Mouse (Mus musculus): Measurements from ENCODE around the gene Bace1. TPM values are rescaled to one million over a fixed set of nuclear protein-coding genes. Genes with fewer than 3 reads are reported as not detected.
"Not testable (repeated sequence)": the region's sequence is repeated elsewhere in the genome, so short reads cannot be mapped to it uniquely, and the experiment has no call there.

Gene Bace1
- polyA plus RNA-seq, 1 experiment from 2014 or later, result 22.4 TPM

GRCm38 (mm10) chr9:45840331-45840730, 2.0 kb downstream of the Bace1 start:
- H3K9me3 ChIP-seq, result no peaks in the 10 kb centered on the region
- H3K4me1 ChIP-seq, result peaks cover 27% of the 10 kb centered on the region
- WGBS, result 75% methylated on average over 5 of the region's 5 CpGs
- no peaks in the 10 kb centered on the region for H3K27me3 ChIP-seq (replicated peaks; ENCODE audit: low read depth, poor library complexity, severe bottlenecking)
- no peaks in the 10 kb centered on the region for H3K36me3 ChIP-seq (replicated peaks)
- no peak for DNase-seq (ENCODE audit: low spot score)
- no peak overlapping the region for H3K27ac ChIP-seq (replicated peaks)
- peak overlapping the region; percentile 79 for H3K4me3 ChIP-seq

GRCm38 (mm10) chr9:45841458-45841857, 3.1 kb downstream of the Bace1 start:
- H3K36me3 ChIP-seq (replicated peaks), result no peaks in the 10 kb centered on the region
- no peak overlapping the region for H3K4me3 ChIP-seq
- H3K4me1 ChIP-seq, result peaks cover 27% of the 10 kb centered on the region
- WGBS, result 89% methylated on average over 6 of the region's 6 CpGs
- H3K27me3 ChIP-seq (replicated peaks; ENCODE audit: low read depth, poor library complexity, severe bottlenecking), result no peaks in the 10 kb centered on the region
- H3K9me3 ChIP-seq, result no peaks in the 10 kb centered on the region
- no peak overlapping the region for H3K27ac ChIP-seq (replicated peaks)
- no peak for DNase-seq (ENCODE audit: low spot score)

GRCm38 (mm10) chr9:45843007-45843406, 4.6 kb downstream of the Bace1 start:
- no peak overlapping the region for H3K4me3 ChIP-seq
- no peak for DNase-seq (ENCODE audit: low spot score)

GRCm38 (mm10) chr9:45843780-45844179, 5.4 kb downstream of the Bace1 start:
- Histone ChIP-seq H3K9me3 (no peaks in the 10 kb centered on the region), H3K4me1 (peaks cover 25% of the 10 kb centered on the region), H3K27ac (replicated peaks) (no peak overlapping the region), H3K27me3 (replicated peaks; ENCODE audit: low read depth, poor library complexity, severe bottlenecking) (no peaks in the 10 kb centered on the region), H3K4me3 (no peak overlapping the region), H3K36me3 (replicated peaks) (no peaks in the 10 kb centered on the region)
- DNase-seq (ENCODE audit: low spot score), result no peak
- WGBS, result 92% methylated on average over 1 of the region's 1 CpGs

More at GRCm38 (mm10) chr9:45843007-45843406, 4.6 kb downstream of the Bace1 start:
- no peaks in the 10 kb centered on the region for H3K27me3 ChIP-seq (replicated peaks; ENCODE audit: low read depth, poor library complexity, severe bottlenecking)
- H3K4me1 ChIP-seq, result peaks cover 25% of the 10 kb centered on the region
- no peaks in the 10 kb centered on the region for H3K9me3 ChIP-seq
- 86% methylated on average over 5 of the region's 5 CpGs for WGBS
- H3K36me3 ChIP-seq (replicated peaks), result no peaks in the 10 kb centered on the region
- H3K27ac ChIP-seq (replicated peaks), result no peak overlapping the region

- Histone ChIP-seq H3K27me3 (replicated peaks; ENCODE audit: low read depth, poor library complexity, severe bottlenecking) (no peaks in the 10 kb centered on the region), H3K4me1 (peaks cover 8% of the 10 kb centered on the region), H3K4me3 (no peak overlapping the region), H3K27ac (replicated peaks) (no peak overlapping the region), H3K36me3 (replicated peaks) (no peaks in the 10 kb centered on the region), H3K9me3 (no peaks in the 10 kb centered on the region)
- no peak for DNase-seq (ENCODE audit: low spot score)
- WGBS, result 90% methylated on average over 3 of the region's 3 CpGs
Observed at GRCm38 (mm10) chr9:45845541-45845940, 7.2 kb downstream of the Bace1 start.

- not testable (repeated sequence) for DNase-seq (ENCODE audit: low spot score)
- 71% methylated on average over 2 of the region's 2 CpGs for WGBS
Observed at GRCm38 (mm10) chr9:45846176-45846575, 7.8 kb downstream of the Bace1 start.

GRCm38 (mm10) chr9:45846891-45847460, 8.6 kb downstream of the Bace1 start:
- H3K4me1 ChIP-seq, result 0 out of 2 replicates have a peak, but pooled peaks cover 6% of the 10 kb centered on the region
- no peak overlapping the region for H3K4me3 ChIP-seq
- 89% methylated on average over 5 of the region's 5 CpGs for WGBS
- H3K27ac ChIP-seq (replicated peaks), result no peak overlapping the region
- no peaks in the 10 kb centered on the region for H3K9me3 ChIP-seq
- no peak for DNase-seq (ENCODE audit: low spot score)
- H3K36me3 ChIP-seq (replicated peaks), result no peaks in the 10 kb centered on the region
- H3K27me3 ChIP-seq (replicated peaks; ENCODE audit: low read depth, poor library complexity, severe bottlenecking), result no peaks in the 10 kb centered on the region

More at GRCm38 (mm10) chr9:45846176-45846575, 7.8 kb downstream of the Bace1 start:
- H3K4me3 ChIP-seq; H3K27ac ChIP-seq (replicated peaks); H3K4me1 ChIP-seq; H3K36me3 ChIP-seq (replicated peaks); H3K9me3 ChIP-seq; H3K27me3 ChIP-seq (replicated peaks; ENCODE audit: low read depth, poor library complexity, severe bottlenecking): not testable (repeated sequence)

GRCm38 (mm10) chr9:45849528-45850408, 11.4 kb downstream of the Bace1 start:
- H3K27ac ChIP-seq (replicated peaks), result no peak overlapping the region; the same call in 1 of the 2 replicates
- WGBS, result 78% methylated on average over 9 of the region's 9 CpGs
- DNase-seq (ENCODE audit: low spot score), result no peak
- peaks cover 20% of the 10 kb centered on the region for H3K36me3 ChIP-seq (replicated peaks)
- no peaks in the 10 kb centered on the region for H3K27me3 ChIP-seq (replicated peaks; ENCODE audit: low read depth, poor library complexity, severe bottlenecking)
- H3K4me3 ChIP-seq, result no peak overlapping the region
- no peaks in the 10 kb centered on the region for H3K9me3 ChIP-seq
- H3K4me1 ChIP-seq, result 0 out of 2 replicates have a peak, but pooled peaks cover 6% of the 10 kb centered on the region

- H3K36me3 ChIP-seq (replicated peaks), result peaks cover 28% of the 10 kb centered on the region
- no peak overlapping the region for H3K4me3 ChIP-seq
- no peak overlapping the region for H3K27ac ChIP-seq (replicated peaks)
- H3K9me3 ChIP-seq, result no peaks in the 10 kb centered on the region
- H3K4me1 ChIP-seq, result 0 out of 2 replicates have a peak, but pooled peaks cover 6% of the 10 kb centered on the region
- no peaks in the 10 kb centered on the region for H3K27me3 ChIP-seq (replicated peaks; ENCODE audit: low read depth, poor library complexity, severe bottlenecking)
- WGBS, result 86% methylated on average over 8 of the region's 8 CpGs
- DNase-seq (ENCODE audit: low spot score), result no peak
Observed at GRCm38 (mm10) chr9:45850528-45851155, 12.3 kb downstream of the Bace1 start.

- H3K27ac ChIP-seq (replicated peaks), result no peak overlapping the region
- no peaks in the 10 kb centered on the region for H3K27me3 ChIP-seq (replicated peaks; ENCODE audit: low read depth, poor library complexity, severe bottlenecking)
- 77% methylated on average over 5 of the region's 5 CpGs for whole genome bisulfite sequencing
- no peak overlapping the region for H3K4me3 ChIP-seq
- peaks cover 35% of the 10 kb centered on the region for H3K36me3 ChIP-seq (replicated peaks)
- DNase-seq (ENCODE audit: low spot score), result no peak
- H3K4me1 ChIP-seq, result 0 out of 2 replicates have a peak, but pooled peaks cover 6% of the 10 kb centered on the region
- no peaks in the 10 kb centered on the region for H3K9me3 ChIP-seq
Observed at GRCm38 (mm10) chr9:45851330-45851729, 12.9 kb downstream of the Bace1 start.

- Histone ChIP-seq H3K9me3 (no peaks in the 10 kb centered on the region), H3K4me3 (no peak overlapping the region), H3K36me3 (replicated peaks) (peaks cover 40% of the 10 kb centered on the region), H3K4me1 (0 out of 2 replicates have a peak, but pooled peaks cover 6% of the 10 kb centered on the region), H3K27me3 (replicated peaks; ENCODE audit: low read depth, poor library complexity, severe bottlenecking) (no peaks in the 10 kb centered on the region), H3K27ac (replicated peaks) (no peak overlapping the region)
- WGBS, result 93% methylated on average over 2 of the region's 2 CpGs
- no peak for DNase-seq (ENCODE audit: low spot score)
Observed at GRCm38 (mm10) chr9:45851776-45852175, 13.4 kb downstream of the Bace1 start.

- Histone ChIP-seq H3K4me3 (no peak overlapping the region), H3K27me3 (replicated peaks; ENCODE audit: low read depth, poor library complexity, severe bottlenecking) (no peaks in the 10 kb centered on the region), H3K36me3 (replicated peaks) (peaks cover 59% of the 10 kb centered on the region), H3K27ac (replicated peaks) (no peak overlapping the region), H3K4me1 (0 out of 2 replicates have a peak, but pooled peaks cover 3% of the 10 kb centered on the region), H3K9me3 (no peaks in the 10 kb centered on the region)
- no peak for DNase-seq (ENCODE audit: low spot score)
- WGBS, result 91% methylated on average over 2 of the region's 2 CpGs
Observed at GRCm38 (mm10) chr9:45853695-45854094, 15.3 kb downstream of the Bace1 start.
